11 mouse cellular contexts compared by ENCODE assay signal in genomic region chr13:69855941-69856340, GRCm38 (mm10). TPM values are rescaled to one million over a fixed set of nuclear protein-coding genes. Genes with fewer than 3 reads are reported as not detected.
DNase-seq lines count a peak whose midpoint lies in the region.
"Had no signal": no experiment of that assay in that cellular context is flagged by ENCODE, and none has a peak within 500 bp of the region (broad histone marks: within the 10 kb centered on the region; RNA-seq: fewer than 3 reads in every experiment).

No protein-coding gene starts in this region.

- peak; percentile 30 for DNase-seq in adrenal gland, postnatal 10 days
- DNase-seq in adrenal gland, postnatal 25 days: no peak
- peak; percentile 51 for DNase-seq in adrenal gland, postnatal 14 days
- DNase-seq in adrenal gland, postnatal 36 days: peak; percentile 32 to 39
- no peak for DNase-seq in frontal cortex, postnatal 10 days (ENCODE audit: low spot score in 2 of 2)
- no peak for DNase-seq in gastrocnemius, postnatal 4 days (ENCODE audit: low spot score in 2 of 2)
- DNase-seq: cerebellum, adult 18-20 months; cerebellum, adult 9-10 months; cerebellum, postnatal 14 days; forebrain, postnatal 0 days; gastrocnemius, postnatal 25 days had no signal

RNA-seq across cellular contexts. Expression of gene Med10, which starts 53.7 kb away (rescaled TPM):
- total RNA-seq in adrenal gland, postnatal 10 days (2021): 10 to 100 TPM; 55.0 to 62.9 TPM
- 69.2 and 91.5 TPM in 2 replicates for total RNA-seq in adrenal gland, postnatal 25 days (2021)
- 55.0 and 57.0 TPM in 2 replicates for total RNA-seq in adrenal gland, postnatal 14 days (2021)
- 10 to 100 TPM; 52.9 to 76.6 TPM for total RNA-seq in adrenal gland, postnatal 36 days (2021)
- total RNA-seq in gastrocnemius, postnatal 4 days (2021): 10 to 100 TPM; 36.0 to 36.4 TPM

Comparison
In these comparisons a context has a peak if more than half of its experiments do, and no peak if none do; other contexts are left out.
1. DNase-seq: peak in adrenal gland, postnatal 10 days (single experiment), adrenal gland, postnatal 14 days (single experiment) and adrenal gland, postnatal 36 days (2 of 2); none in adrenal gland, postnatal 25 days (single experiment), frontal cortex, postnatal 10 days (0 of 2) and gastrocnemius, postnatal 4 days (0 of 2).